Comparison of ENCODE assay signal across 22 mouse cellular contexts in genomic region chr12:98703961-98704360, GRCm38 (mm10). TPM values are rescaled to one million over a fixed set of nuclear protein-coding genes. Genes with fewer than 3 reads are reported as not detected.
A peak's percentile ranks its signal among the peaks of the same experiment; 100 is the strongest.
DNase-seq lines count a peak whose midpoint lies in the region; ATAC-seq and TF ChIP-seq lines count a peak whose summit lies in the region.
"Had no signal": no experiment of that assay in that cellular context is flagged by ENCODE, and none has a peak within 500 bp of the region (broad histone marks: within the 10 kb centered on the region; RNA-seq: fewer than 3 reads in every experiment).

No protein-coding gene starts in this region.

- no peaks in the 10 kb centered on the region for H3K4me1 ChIP-seq in embryonic facial prominence, embryonic 12.5 days
- no peaks in the 10 kb centered on the region for H3K4me1 ChIP-seq in embryonic facial prominence, embryonic 10.5 days
- peaks cover 28% of the 10 kb centered on the region for H3K4me1 ChIP-seq in E14TG2a.4 (replicated peaks; ENCODE audit: low read depth, low read length)
- no peaks in the 10 kb centered on the region for H3K4me1 ChIP-seq in neural tube, embryonic 15.5 days
- no peaks in the 10 kb centered on the region for H3K4me1 ChIP-seq in forebrain, embryonic 10.5 days
- H3K4me1 ChIP-seq: forebrain, embryonic 13.5 days; heart, embryonic 13.5 days; hindbrain, embryonic 10.5 days; intestine, embryonic 15.5 days had no signal

- no peak for ATAC-seq in embryonic facial prominence, embryonic 12.5 days (ENCODE audit: insufficient number of reproducible peaks, insufficient read depth, low FRiP score, low TSS enrichment)
- peak; percentile 8 to 34; a peak in 2 of 4 replicates for ATAC-seq in hematopoietic stem cell, adult 5-6 weeks (replicated peaks in 1 of 2; ENCODE audit: insufficient read depth in 1 of 2, low FRiP score in 2 of 2, low TSS enrichment in 1 of 2, low read depth in 1 of 2, poor library complexity in 2 of 2, severe bottlenecking in 2 of 2)
- ATAC-seq in neural tube, embryonic 15.5 days (ENCODE audit: low FRiP score): no peak
- ATAC-seq: CD4-positive, CD25-positive, alpha-beta regulatory T cell, adult 4 months; forebrain, embryonic 13.5 days; forebrain, postnatal 0 days; intestine, embryonic 15.5 days had no signal

- H3K27ac ChIP-seq in embryonic facial prominence, embryonic 12.5 days: 0 out of 2 replicates have a peak overlapping the region, but pooled peaks have one; percentile 46
- no peak overlapping the region for H3K27ac ChIP-seq in embryonic facial prominence, embryonic 10.5 days (replicated peaks)
- H3K27ac ChIP-seq in neural tube, embryonic 15.5 days (replicated peaks): no peak overlapping the region
- H3K27ac ChIP-seq in forebrain, embryonic 10.5 days: no peak overlapping the region
- H3K27ac ChIP-seq: forebrain, embryonic 13.5 days; heart, embryonic 13.5 days; hindbrain, embryonic 10.5 days; hindbrain, embryonic 14.5 days; intestine, embryonic 15.5 days had no signal

- no peak for TF ChIP-seq CTCF in E14TG2a.4 (conservative IDR thresholded peaks at IDR 0.05; ENCODE audit: low read length)

- DNase-seq in embryonic facial prominence, embryonic 10.5 days (ENCODE audit: low spot score): no peak
- peak; percentile 66 for DNase-seq in ZHBTc4 (ENCODE audit: low read depth, low spot score)
- DNase-seq in right cerebral cortex, postnatal 36 days (ENCODE audit: low spot score in 2 of 2): no peak
- DNase-seq in forebrain, embryonic 10.5 days (ENCODE audit: extremely low spot score, low spot score): no peak
- DNase-seq: adrenal gland, postnatal 14 days; B cell, adult 2 months; cerebellum, adult 18-20 months; cerebellum, adult 9-11 months; cerebellum, postnatal 36 days; forebrain, postnatal 0 days; gastrocnemius, postnatal 14 days; heart, adult 11 months had no signal

- no peaks in the 10 kb centered on the region for H3K9me3 ChIP-seq in embryonic facial prominence, embryonic 12.5 days
- H3K9me3 ChIP-seq in embryonic facial prominence, embryonic 10.5 days: no peaks in the 10 kb centered on the region
- H3K9me3 ChIP-seq in E14TG2a.4 (ENCODE audit: low read length): no peaks in the 10 kb centered on the region
- no peaks in the 10 kb centered on the region for H3K9me3 ChIP-seq in neural tube, embryonic 15.5 days (replicated peaks)
- no peaks in the 10 kb centered on the region for H3K9me3 ChIP-seq in forebrain, embryonic 10.5 days
- H3K9me3 ChIP-seq: forebrain, embryonic 13.5 days; heart, embryonic 13.5 days; hindbrain, embryonic 10.5 days; intestine, embryonic 15.5 days had no signal

- no peaks in the 10 kb centered on the region for H3K36me3 ChIP-seq in embryonic facial prominence, embryonic 12.5 days
- H3K36me3 ChIP-seq in embryonic facial prominence, embryonic 10.5 days (replicated peaks): peaks cover 46% of the 10 kb centered on the region
- H3K36me3 ChIP-seq in E14TG2a.4 (ENCODE audit: insufficient read depth, low read length): peaks cover 4% of the 10 kb centered on the region
- no peaks in the 10 kb centered on the region for H3K36me3 ChIP-seq in neural tube, embryonic 15.5 days
- H3K36me3 ChIP-seq in forebrain, embryonic 10.5 days (replicated peaks): peaks cover 85% of the 10 kb centered on the region

- H3K4me3 ChIP-seq in embryonic facial prominence, embryonic 12.5 days: no peak overlapping the region
- no peak overlapping the region for H3K4me3 ChIP-seq in embryonic facial prominence, embryonic 10.5 days
- H3K4me3 ChIP-seq in E14TG2a.4 (replicated peaks; ENCODE audit: low read length): 0 out of 2 replicates have a peak overlapping the region, but pooled peaks have one; percentile 10
- H3K4me3 ChIP-seq in neural tube, embryonic 15.5 days (replicated peaks): no peak overlapping the region
- no peak overlapping the region for H3K4me3 ChIP-seq in forebrain, embryonic 10.5 days
- H3K4me3 ChIP-seq: forebrain, embryonic 13.5 days; heart, embryonic 13.5 days; hindbrain, embryonic 10.5 days; intestine, embryonic 15.5 days had no signal

- H3K4me2 ChIP-seq in embryonic facial prominence, embryonic 12.5 days (replicated peaks): no peak overlapping the region
- no peak overlapping the region for H3K4me2 ChIP-seq in neural tube, embryonic 15.5 days
- H3K4me2 ChIP-seq: forebrain, embryonic 13.5 days; heart, embryonic 13.5 days; hindbrain, embryonic 14.5 days; intestine, embryonic 15.5 days had no signal

- no peaks in the 10 kb centered on the region for H3K27me3 ChIP-seq in embryonic facial prominence, embryonic 12.5 days
- H3K27me3 ChIP-seq in embryonic facial prominence, embryonic 10.5 days (replicated peaks; ENCODE audit: low read depth, poor library complexity, severe bottlenecking): no peaks in the 10 kb centered on the region
- H3K27me3 ChIP-seq in E14TG2a.4 (ENCODE audit: insufficient read depth, low read length): no peaks in the 10 kb centered on the region
- no peaks in the 10 kb centered on the region for H3K27me3 ChIP-seq in neural tube, embryonic 15.5 days (replicated peaks)
- H3K27me3 ChIP-seq in forebrain, embryonic 10.5 days (ENCODE audit: poor library complexity, severe bottlenecking): no peaks in the 10 kb centered on the region
- H3K27me3 ChIP-seq: forebrain, embryonic 13.5 days; heart, embryonic 13.5 days; intestine, embryonic 15.5 days had no signal

- WGBS in embryonic facial prominence, embryonic 12.5 days: 82% methylated on average over 10 of the region's 10 CpGs
- WGBS in embryonic facial prominence, embryonic 10.5 days: 79% methylated on average over 10 of the region's 10 CpGs
- WGBS in neural tube, embryonic 15.5 days: 78% methylated on average over 10 of the region's 10 CpGs
- WGBS in forebrain, embryonic 10.5 days: 82% methylated on average over 10 of the region's 10 CpGs

- H3K9ac ChIP-seq in embryonic facial prominence, embryonic 12.5 days: no peak overlapping the region
- H3K9ac ChIP-seq in neural tube, embryonic 15.5 days (replicated peaks): no peak overlapping the region
- H3K9ac ChIP-seq: forebrain, embryonic 13.5 days; forebrain, postnatal 0 days; heart, embryonic 13.5 days; hindbrain, embryonic 14.5 days; intestine, embryonic 15.5 days had no signal

RNA-seq across cellular contexts. Expression of gene Ptpn21, which starts 33.2 kb away (rescaled TPM):
- polyA plus RNA-seq in embryonic facial prominence, embryonic 12.5 days (2016; fragmentation: Nextera tagmentation; extraction: Ambion mirVana): 6.7 and 7.0 TPM in 2 replicates
- 5.0 and 5.1 TPM in 2 replicates for polyA plus RNA-seq in embryonic facial prominence, embryonic 10.5 days (2016; fragmentation: Nextera tagmentation; extraction: Ambion mirVana)
- total RNA-seq in hematopoietic stem cell, adult 5-6 weeks (2017): 6.1 and 7.4 TPM in 2 replicates
- 3.4 and 4.6 TPM in 2 replicates for polyA plus RNA-seq in neural tube, embryonic 15.5 days (2015; fragmentation: Nextera tagmentation; extraction: Ambion mirVana)
- 7.4 TPM in 2 replicates for polyA plus RNA-seq in forebrain, embryonic 10.5 days (2016; fragmentation: Nextera tagmentation; extraction: Ambion mirVana)

RNA-seq across cellular contexts. Expression of gene Zc3h14, which starts 42.8 kb away (rescaled TPM):
- polyA plus RNA-seq in embryonic facial prominence, embryonic 12.5 days (2016; fragmentation: Nextera tagmentation; extraction: Ambion mirVana): 153 and 159 TPM in 2 replicates
- 130 and 131 TPM in 2 replicates for polyA plus RNA-seq in embryonic facial prominence, embryonic 10.5 days (2016; fragmentation: Nextera tagmentation; extraction: Ambion mirVana)
- total RNA-seq in hematopoietic stem cell, adult 5-6 weeks (2017): 134 and 162 TPM in 2 replicates
- polyA plus RNA-seq in neural tube, embryonic 15.5 days (2015; fragmentation: Nextera tagmentation; extraction: Ambion mirVana): 96.3 and 105 TPM in 2 replicates
- 133 and 141 TPM in 2 replicates for polyA plus RNA-seq in forebrain, embryonic 10.5 days (2016; fragmentation: Nextera tagmentation; extraction: Ambion mirVana)

Comparison
In these comparisons a context has a peak if more than half of its experiments do, and no peak if none do; other contexts are left out.
1. ATAC-seq: peak in hematopoietic stem cell, adult 5-6 weeks (2 of 2); none in embryonic facial prominence, embryonic 12.5 days (single experiment) and neural tube, embryonic 15.5 days (single experiment).